8 mouse cellular contexts compared by ENCODE assay signal in the genomic region with DNA sequence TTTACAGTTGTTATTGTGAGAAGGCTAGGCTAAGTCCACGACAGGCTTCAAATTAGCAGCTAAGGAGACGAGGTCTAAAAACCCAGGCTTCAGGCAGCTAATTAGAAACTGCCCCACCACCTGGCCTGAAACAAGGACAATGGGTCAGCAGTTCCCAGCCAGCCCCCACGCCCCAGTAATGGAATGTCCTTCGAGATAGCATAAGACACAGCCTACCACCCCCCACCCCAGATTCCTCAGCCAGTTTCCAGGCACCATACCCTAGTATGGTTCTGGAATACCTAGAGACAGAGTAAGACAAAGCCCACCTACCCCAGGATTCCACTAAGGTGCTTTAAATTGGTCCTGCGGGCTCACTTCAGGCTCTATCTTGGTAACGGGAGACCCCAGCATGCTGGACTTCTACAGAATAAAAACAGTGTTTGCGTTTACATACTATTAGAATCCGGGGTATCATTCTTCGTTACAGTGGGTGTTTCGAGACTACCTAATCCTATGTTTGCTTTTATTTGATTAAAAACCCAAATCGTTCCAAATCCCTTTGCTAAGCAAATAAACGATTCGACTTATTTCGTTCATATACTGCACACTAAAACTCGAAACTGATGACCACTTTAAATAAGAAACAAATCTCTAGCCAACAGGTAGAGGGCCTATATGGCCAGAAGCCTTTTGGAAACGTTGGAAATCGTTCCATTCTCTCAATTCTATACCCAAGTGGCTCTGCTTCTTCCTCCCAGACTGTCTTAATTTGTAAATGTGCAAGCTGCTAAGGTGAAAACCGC. TPM values are rescaled to one million over a fixed set of nuclear protein-coding genes. Genes with fewer than 3 reads are reported as not detected.
A peak's percentile ranks its signal among the peaks of the same experiment; 100 is the strongest.
DNase-seq lines count a peak whose midpoint lies in the region; ATAC-seq lines count a peak whose summit lies in the region.

No protein-coding gene starts in this region.

- H3K4me2 ChIP-seq in hindbrain, embryonic 14.5 days (replicated peaks) = peak overlapping the region; percentile 75
- H3K4me2 ChIP-seq in liver, embryonic 11.5 days = peak overlapping the region; percentile 90
- peak overlapping the region; percentile 69 for H3K4me2 ChIP-seq in neural tube, embryonic 14.5 days (ENCODE audit: low read depth, low read length)

- ATAC-seq in hindbrain, embryonic 14.5 days (ENCODE audit: low FRiP score) = no peak
- ATAC-seq in liver, embryonic 11.5 days (replicated peaks; ENCODE audit: low FRiP score) = no peak
- ATAC-seq in neural tube, embryonic 14.5 days (ENCODE audit: low read depth) = peak; percentile 13; the same call in 1 of the 2 replicates

- 3% methylated on average over 18 of the region's 18 CpGs for WGBS in embryonic facial prominence, embryonic 10.5 days
- 3% methylated on average over 18 of the region's 18 CpGs for WGBS in hindbrain, embryonic 14.5 days
- WGBS in liver, embryonic 11.5 days = 6% methylated on average over 18 of the region's 18 CpGs
- WGBS in neural tube, embryonic 14.5 days = 3% methylated on average over 18 of the region's 18 CpGs

- H3K27ac ChIP-seq in embryonic facial prominence, embryonic 10.5 days (replicated peaks) = peak overlapping the region; percentile 100
- H3K27ac ChIP-seq in hindbrain, embryonic 14.5 days = peak overlapping the region; percentile 100
- H3K27ac ChIP-seq in liver, embryonic 11.5 days (ENCODE audit: low read depth, low read length) = peak overlapping the region; percentile 99
- peak overlapping the region; percentile 100 for H3K27ac ChIP-seq in neural tube, embryonic 14.5 days (ENCODE audit: low read depth, low read length)

- no peaks in the 10 kb centered on the region for H3K27me3 ChIP-seq in embryonic facial prominence, embryonic 10.5 days (replicated peaks; ENCODE audit: low read depth, poor library complexity, severe bottlenecking)
- no peaks in the 10 kb centered on the region for H3K27me3 ChIP-seq in hindbrain, embryonic 14.5 days (ENCODE audit: control insufficient read depth, insufficient read depth, low read length)
- H3K27me3 ChIP-seq in liver, embryonic 11.5 days (replicated peaks; ENCODE audit: control insufficient read depth, insufficient read depth, low read length) = no peaks in the 10 kb centered on the region
- H3K27me3 ChIP-seq in neural tube, embryonic 14.5 days (ENCODE audit: control insufficient read depth, insufficient read depth, low read length) = no peaks in the 10 kb centered on the region

- H3K9me3 ChIP-seq in embryonic facial prominence, embryonic 10.5 days = no peaks in the 10 kb centered on the region
- no peaks in the 10 kb centered on the region for H3K9me3 ChIP-seq in hindbrain, embryonic 14.5 days (ENCODE audit: control insufficient read depth, low read length)
- no peaks in the 10 kb centered on the region for H3K9me3 ChIP-seq in liver, embryonic 11.5 days (ENCODE audit: control insufficient read depth, low read length)
- no peaks in the 10 kb centered on the region for H3K9me3 ChIP-seq in neural tube, embryonic 14.5 days (ENCODE audit: control insufficient read depth, low read length)

- H3K4me3 ChIP-seq in embryonic facial prominence, embryonic 10.5 days = peak overlapping the region; percentile 100
- peak overlapping the region; percentile 75 for H3K4me3 ChIP-seq in hindbrain, embryonic 14.5 days (replicated peaks; ENCODE audit: low read length)
- peak overlapping the region; percentile 96 for H3K4me3 ChIP-seq in liver, embryonic 11.5 days (ENCODE audit: low read depth, low read length)
- H3K4me3 ChIP-seq in neural tube, embryonic 14.5 days (ENCODE audit: low read depth, low read length) = peak overlapping the region; percentile 73

- peaks cover 19% of the 10 kb centered on the region for H3K4me1 ChIP-seq in embryonic facial prominence, embryonic 10.5 days
- peaks cover 19% of the 10 kb centered on the region for H3K4me1 ChIP-seq in hindbrain, embryonic 14.5 days (replicated peaks; ENCODE audit: control insufficient read depth, insufficient read depth, low read length)
- H3K4me1 ChIP-seq in liver, embryonic 11.5 days (replicated peaks; ENCODE audit: control insufficient read depth, insufficient read depth, low read length) = peaks cover 15% of the 10 kb centered on the region
- H3K4me1 ChIP-seq in neural tube, embryonic 14.5 days (ENCODE audit: control insufficient read depth, insufficient read depth, low read length) = peaks cover 10% of the 10 kb centered on the region

- peaks cover 25% of the 10 kb centered on the region for H3K36me3 ChIP-seq in embryonic facial prominence, embryonic 10.5 days (replicated peaks)
- peaks cover 13% of the 10 kb centered on the region for H3K36me3 ChIP-seq in hindbrain, embryonic 14.5 days (replicated peaks; ENCODE audit: control insufficient read depth, insufficient read depth)
- peaks cover 12% of the 10 kb centered on the region for H3K36me3 ChIP-seq in liver, embryonic 11.5 days (ENCODE audit: control insufficient read depth, insufficient read depth, low read length)
- peaks cover 8% of the 10 kb centered on the region; the same call in 1 of the 2 replicates for H3K36me3 ChIP-seq in neural tube, embryonic 14.5 days (ENCODE audit: control insufficient read depth, insufficient read depth, low read length)

- peak; percentile 29 for DNase-seq in urinary bladder, postnatal 14 days (ENCODE audit: low spot score)
- no peak for DNase-seq in urinary bladder, postnatal 36 days (ENCODE audit: low spot score in 2 of 2)
- DNase-seq in embryonic facial prominence, embryonic 10.5 days (ENCODE audit: low spot score) = peak; percentile 80
- DNase-seq in hindbrain, embryonic 14.5 days (ENCODE audit: low spot score) = peak; percentile 66
- DNase-seq in liver, embryonic 11.5 days (ENCODE audit: low spot score) = peak; percentile 59
- DNase-seq in frontal cortex, postnatal 36 days (ENCODE audit: low spot score in 2 of 2) = no peak
- no peak for DNase-seq in right cerebral cortex, postnatal 25 days

- peak overlapping the region; percentile 99 for H3K9ac ChIP-seq in hindbrain, embryonic 14.5 days
- H3K9ac ChIP-seq in liver, embryonic 11.5 days (ENCODE audit: low read depth, low read length) = peak overlapping the region; percentile 98
- peak overlapping the region; percentile 87 for H3K9ac ChIP-seq in neural tube, embryonic 14.5 days (replicated peaks; ENCODE audit: low read depth, low read length)

RNA-seq across cellular contexts. Expression of a gene that starts 1.0 kb away (rescaled TPM):
- 364 and 384 TPM in 2 replicates for polyA plus RNA-seq in embryonic facial prominence, embryonic 10.5 days (2016; fragmentation: Nextera tagmentation; extraction: Ambion mirVana)
- 135 and 140 TPM in 2 replicates for polyA plus RNA-seq in hindbrain, embryonic 14.5 days (2014; fragmentation: Nextera tagmentation; extraction: Ambion mirVana)
- 222 and 234 TPM in 2 replicates for polyA plus RNA-seq in liver, embryonic 11.5 days (2014; fragmentation: Nextera tagmentation; extraction: Ambion mirVana)
- polyA plus RNA-seq in neural tube, embryonic 14.5 days (2014; fragmentation: Nextera tagmentation; extraction: Ambion mirVana) = 130 and 168 TPM in 2 replicates

RNA-seq across cellular contexts. Expression of a gene that starts 46.3 kb away (rescaled TPM):
- polyA plus RNA-seq in embryonic facial prominence, embryonic 10.5 days (2016; fragmentation: Nextera tagmentation; extraction: Ambion mirVana) = 33.0 and 33.7 TPM in 2 replicates
- polyA plus RNA-seq in hindbrain, embryonic 14.5 days (2014; fragmentation: Nextera tagmentation; extraction: Ambion mirVana) = 11.2 and 14.5 TPM in 2 replicates
- polyA plus RNA-seq in liver, embryonic 11.5 days (2014; fragmentation: Nextera tagmentation; extraction: Ambion mirVana) = 69.6 and 77.5 TPM in 2 replicates
- 7.8 and 14.5 TPM in 2 replicates for polyA plus RNA-seq in neural tube, embryonic 14.5 days (2014; fragmentation: Nextera tagmentation; extraction: Ambion mirVana)

Comparison
In these comparisons a context has a peak if more than half of its experiments do, and no peak if none do; other contexts are left out.
1. DNase-seq: peak in urinary bladder, postnatal 14 days (single experiment), embryonic facial prominence, embryonic 10.5 days (single experiment), hindbrain, embryonic 14.5 days (single experiment) and liver, embryonic 11.5 days (single experiment); none in urinary bladder, postnatal 36 days (0 of 2), frontal cortex, postnatal 36 days (0 of 2) and right cerebral cortex, postnatal 25 days (single experiment).
2. Peak in every context shown above with its lines, with median percentiles within 50 percentile points of each other: H3K27ac ChIP-seq, H3K4me3 ChIP-seq, H3K4me2 ChIP-seq and H3K9ac ChIP-seq.